Mouse (Mus musculus) heart, adult 2 months (tissue): Measurements from ENCODE around the gene Cisd1.

Experiments used
- CTCF ChIP-seq: fragments of 200-600 bp; IDR thresholded peaks from 2 replicates; pipeline ENCODE4 v1.8.1; 2022; ENCODE audit warnings: antibody characterized with exemption, mild to moderate bottlenecking, moderate library complexity
- EP300 ChIP-seq: fragments of 200-500 bp; IDR thresholded peaks from 2 replicates; pipeline ENCODE4 v1.6.1; 2011; ENCODE audit warnings: low read depth, low read length, control low read depth; ENCODE audit not compliant: insufficient read depth
- POLR2A ChIP-seq: fragments of 200-500 bp; IDR thresholded peaks from 2 replicates; pipeline ENCODE4 v1.6.1; 2011; ENCODE audit warnings: mild to moderate bottlenecking, low read depth, low read length, control low read depth; ENCODE audit not compliant: insufficient read depth

GRCm38 (mm10) chr10:71384159-71385044 is 39.6 kb upstream of the Cisd1 start:
- TF ChIP-seq POLR2A, result no peak
- TF ChIP-seq CTCF, result no peak
- no peak for TF ChIP-seq EP300
